Mouse (Mus musculus) limb, embryonic 15.5 days (tissue): ENCODE measurements at regions not wholly inside any gene's neighbourhood (a gene's known extent, or its start where the extent isn't known, plus 50 kb on each side); places are given as distances from the start of the nearest gene placed in this dataset.

ENCODE experiments used
- ATAC-seq: fragments of 200-750 bp; cut with Nextera tagmentation; 2 replicates; pipeline ENCODE4 v1.8.0; 2017; ENCODE audit warnings: low read depth, moderate TSS enrichment; ENCODE audit not compliant: insufficient number of reproducible peaks, low FRiP score, low TSS enrichment
- H3K27ac ChIP-seq: fragments of 300-500 bp; sonication (generic); 2 replicates; pipeline ENCODE4 v1.5.1; 2015; ENCODE audit warnings: moderate library complexity, mild to moderate bottlenecking, inconsistent platforms
- H3K27me3 ChIP-seq: fragments of 300-500 bp; sonication (generic); 2 replicates; pipeline ENCODE4 v1.6.1; 2015; ENCODE audit warnings: inconsistent platforms
- H3K36me3 ChIP-seq: fragments of 300-500 bp; sonication (generic); 2 replicates; pipeline ENCODE4 v1.6.1; 2015; ENCODE audit warnings: inconsistent platforms
- H3K4me1 ChIP-seq: fragments of 300-500 bp; sonication (generic); 2 replicates; pipeline ENCODE4 v1.6.1; 2015; ENCODE audit warnings: inconsistent platforms
- H3K4me2 ChIP-seq: fragments of 300-500 bp; sonication (generic); 2 replicates; pipeline ENCODE4 v1.6.1; 2015; ENCODE audit warnings: mild to moderate bottlenecking, inconsistent platforms
- H3K4me3 ChIP-seq: fragments of 300-500 bp; sonication (generic); 2 replicates; pipeline ENCODE4 v1.5.1; 2015; ENCODE audit warnings: mild to moderate bottlenecking, inconsistent platforms
- H3K9ac ChIP-seq: fragments of 300-500 bp; sonication (generic); 2 replicates; pipeline ENCODE4 v1.6.1; 2015; ENCODE audit warnings: inconsistent platforms
- H3K9me3 ChIP-seq: fragments of 300-500 bp; sonication (generic); 2 replicates; pipeline ENCODE4 v1.6.1; 2016; ENCODE audit warnings: inconsistent platforms
- WGBS: fragments of 180-500 bp; shearing (Covaris S2); methylation state at CpG from one replicate; pipeline ENCODE4 v1.1.7; 2015; 5-methylcytosine and 5-hydroxymethylcytosine counted together

GRCm38 (mm10) chr6:100176914-100177560 lies 110.2 kb downstream of the Rybp start:
- Histone ChIP-seq H3K27ac (no peak overlapping the region), H3K4me3 (no peak overlapping the region), H3K4me1 (peaks cover 11% of the 10 kb centered on the region), H3K9me3 (no peaks in the 10 kb centered on the region), H3K36me3 (no peaks in the 10 kb centered on the region), H3K4me2 (no peak overlapping the region), H3K9ac (no peak overlapping the region), H3K27me3 (peaks cover 19% of the 10 kb centered on the region)
- ATAC-seq, result no peak
- WGBS, result 50% methylated on average over 11 of the region's 11 CpGs

GRCm38 (mm10) chr6:100170711-100171348 lies 116.5 kb downstream of the Rybp start:
- Histone ChIP-seq H3K4me2 (peak overlapping the region; percentile 37), H3K9ac (no peak overlapping the region), H3K9me3 (no peaks in the 10 kb centered on the region), H3K27me3 (peaks cover 18% of the 10 kb centered on the region), H3K36me3 (no peaks in the 10 kb centered on the region), H3K4me1 (peaks cover 19% of the 10 kb centered on the region), H3K27ac (peak overlapping the region; percentile 47), H3K4me3 (peak overlapping the region; percentile 9; the same call in 1 of the 2 replicates)
- 4% methylated on average over 22 of the region's 22 CpGs for WGBS
- no peak for ATAC-seq

- no peak overlapping the region for H3K4me3 ChIP-seq
- H3K4me1 ChIP-seq, result peaks cover 37% of the 10 kb centered on the region
- H3K9ac ChIP-seq, result no peak overlapping the region
- H3K27ac ChIP-seq, result no peak overlapping the region
- H3K36me3 ChIP-seq, result no peaks in the 10 kb centered on the region
- no peak overlapping the region for H3K4me2 ChIP-seq
- 45% methylated on average over 5 of the region's 5 CpGs for WGBS
- H3K9me3 ChIP-seq, result no peaks in the 10 kb centered on the region
- no peak for ATAC-seq
- peaks cover 23% of the 10 kb centered on the region; the same call in 1 of the 2 replicates for H3K27me3 ChIP-seq
These were observed 120.0 kb downstream of the Rybp start for GRCm38 (mm10) chr6:100167321-100167720.

GRCm38 (mm10) chr6:100165746-100166145 lies 121.5 kb downstream of the Rybp start:
- H3K4me1 ChIP-seq, result peaks cover 26% of the 10 kb centered on the region
- H3K9ac ChIP-seq, result no peak overlapping the region
- H3K9me3 ChIP-seq, result no peaks in the 10 kb centered on the region
- H3K27ac ChIP-seq, result no peak overlapping the region
- no peak overlapping the region for H3K4me3 ChIP-seq
- no peak overlapping the region for H3K4me2 ChIP-seq
- H3K27me3 ChIP-seq, result peaks cover 27% of the 10 kb centered on the region; the same call in 1 of the 2 replicates
- ATAC-seq, result no peak
- 81% methylated on average over 3 of the region's 3 CpGs for WGBS
- no peaks in the 10 kb centered on the region for H3K36me3 ChIP-seq

DNA sequence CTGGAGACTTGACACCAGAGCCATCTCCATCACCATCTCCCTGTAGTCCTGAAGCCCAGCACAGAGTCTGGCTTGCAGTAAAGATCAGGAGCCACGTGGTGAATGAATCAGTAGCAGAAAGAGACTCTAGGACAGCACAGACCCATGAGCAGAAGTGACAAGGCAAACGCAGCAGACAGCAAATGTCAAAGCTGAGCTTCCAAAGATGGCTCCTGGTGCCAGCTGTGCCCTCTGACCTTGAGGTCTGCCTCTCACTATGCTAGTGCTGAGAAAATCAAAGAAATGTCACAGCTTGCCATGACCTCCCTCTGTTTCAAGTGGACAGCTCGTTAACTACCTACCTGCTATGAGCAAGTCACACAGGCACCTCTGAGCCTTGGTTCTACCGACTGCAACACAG lies 123.1 kb downstream of the Rybp start:
- peaks cover 26% of the 10 kb centered on the region for H3K4me1 ChIP-seq
- H3K9me3 ChIP-seq, result no peaks in the 10 kb centered on the region
- 33% methylated on average over 4 of the region's 4 CpGs for WGBS

GRCm38 (mm10) chr6:100163814-100164130 lies 123.5 kb downstream of the Rybp start:
- Histone ChIP-seq H3K27me3 (peaks cover 22% of the 10 kb centered on the region; the same call in 1 of the 2 replicates), H3K4me2 (no peak overlapping the region; the same call in 1 of the 2 replicates), H3K4me3 (no peak overlapping the region), H3K36me3 (no peaks in the 10 kb centered on the region), H3K4me1 (peaks cover 30% of the 10 kb centered on the region), H3K27ac (no peak overlapping the region), H3K9me3 (no peaks in the 10 kb centered on the region), H3K9ac (no peak overlapping the region)
- 56% methylated on average over 5 of the region's 5 CpGs for WGBS
- no peak for ATAC-seq

More for the DNA sequence above, 123.1 kb downstream of the Rybp start:
- Histone ChIP-seq H3K4me2 (no peak overlapping the region), H3K27ac (no peak overlapping the region), H3K9ac (no peak overlapping the region), H3K4me3 (no peak overlapping the region), H3K36me3 (no peaks in the 10 kb centered on the region), H3K27me3 (peaks cover 22% of the 10 kb centered on the region; the same call in 1 of the 2 replicates)
- ATAC-seq, result no peak

DNA sequence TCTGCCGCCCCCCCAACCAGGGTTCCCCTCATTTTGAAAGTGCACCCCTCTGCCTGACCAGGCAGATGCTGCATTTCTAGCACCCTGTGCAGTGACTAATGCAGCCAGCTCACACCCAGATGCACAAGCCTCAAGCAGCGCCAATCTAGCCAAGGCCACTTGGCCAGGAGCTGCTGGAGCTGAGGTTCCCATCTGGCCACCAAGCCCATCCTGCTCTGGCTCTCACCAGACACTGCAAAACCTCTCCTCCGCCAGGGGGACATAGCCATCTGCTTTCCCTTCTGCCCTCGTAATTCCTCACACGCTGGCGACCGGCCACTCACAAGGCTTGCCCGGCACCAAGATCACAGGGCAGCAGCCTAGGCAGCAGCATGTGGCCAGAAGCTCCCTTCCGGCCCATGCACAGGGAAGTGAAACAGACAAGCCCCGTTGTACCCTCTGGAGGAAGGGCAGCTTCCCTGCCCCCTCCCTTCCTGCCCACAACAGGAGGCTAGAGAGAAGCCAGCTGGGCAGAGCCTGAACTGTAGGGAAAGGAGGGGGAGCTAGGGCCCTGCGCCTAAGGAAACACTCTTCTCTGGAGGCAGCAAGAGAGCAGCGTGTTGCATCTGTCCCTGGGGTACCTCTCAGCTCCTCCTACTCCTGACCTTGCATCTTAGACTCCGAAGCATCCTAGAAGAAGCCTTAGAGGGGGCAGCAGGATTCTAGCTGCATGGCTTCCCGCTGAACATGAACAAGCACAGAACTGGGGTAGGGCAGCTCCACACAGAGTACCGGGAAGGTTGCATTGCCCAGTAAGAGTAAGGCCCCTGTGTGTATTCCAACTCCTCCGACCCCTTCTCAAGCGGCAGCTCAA lies 124.1 kb downstream of the Rybp start:
- H3K4me3 ChIP-seq, result peak overlapping the region; percentile 11; the same call in 1 of the 2 replicates

DNA sequence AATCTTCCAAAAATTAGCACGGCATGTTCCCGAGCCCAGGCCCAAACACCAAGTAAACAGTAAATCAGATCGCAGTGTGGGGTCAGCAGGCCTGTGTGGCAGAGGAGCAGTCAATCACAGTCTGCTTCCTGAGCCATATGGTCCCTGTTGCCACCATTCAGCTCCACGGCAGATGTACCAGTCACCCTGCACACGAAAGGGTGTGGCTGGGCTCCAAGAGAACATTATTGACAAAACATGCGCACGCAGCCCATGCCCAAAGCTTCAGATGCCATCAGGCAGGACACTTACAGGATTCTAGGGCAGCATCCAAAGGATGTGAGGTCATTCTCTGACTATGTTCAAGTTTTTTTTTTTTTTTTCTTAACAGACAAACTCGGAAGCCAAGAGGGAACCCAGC lies 126.6 kb downstream of the Rybp start:
- no peak for ATAC-seq
- peaks cover 41% of the 10 kb centered on the region for H3K4me1 ChIP-seq
- WGBS, result 74% methylated on average over 8 of the region's 8 CpGs
- H3K27me3 ChIP-seq, result peaks cover 22% of the 10 kb centered on the region; the same call in 1 of the 2 replicates
- H3K4me3 ChIP-seq, result no peak overlapping the region
- no peak overlapping the region for H3K9ac ChIP-seq
- no peaks in the 10 kb centered on the region for H3K36me3 ChIP-seq
- no peak overlapping the region for H3K4me2 ChIP-seq
- H3K9me3 ChIP-seq, result no peaks in the 10 kb centered on the region
- H3K27ac ChIP-seq, result no peak overlapping the region

More for the DNA sequence above, 124.1 kb downstream of the Rybp start:
- peak overlapping the region; percentile 44 for H3K4me2 ChIP-seq
- ATAC-seq, result peak; percentile 68
- H3K4me1 ChIP-seq, result peaks cover 32% of the 10 kb centered on the region
- H3K27ac ChIP-seq, result peak overlapping the region; percentile 13; the same call in 1 of the 2 replicates
- H3K27me3 ChIP-seq, result peaks cover 22% of the 10 kb centered on the region; the same call in 1 of the 2 replicates
- H3K9ac ChIP-seq, result 0 out of 2 replicates have a peak overlapping the region, but pooled peaks have one; percentile 20
- H3K36me3 ChIP-seq, result no peaks in the 10 kb centered on the region
- 16% methylated on average over 17 of the region's 17 CpGs for WGBS
- H3K9me3 ChIP-seq, result no peaks in the 10 kb centered on the region

GRCm38 (mm10) chr6:100159817-100160216 lies 127.5 kb downstream of the Rybp start:
- 60% methylated on average over 4 of the region's 4 CpGs for WGBS
- Histone ChIP-seq H3K4me2 (no peak overlapping the region), H3K4me1 (peaks cover 47% of the 10 kb centered on the region), H3K27me3 (peaks cover 22% of the 10 kb centered on the region; the same call in 1 of the 2 replicates), H3K9ac (no peak overlapping the region), H3K27ac (no peak overlapping the region), H3K9me3 (no peaks in the 10 kb centered on the region), H3K36me3 (no peaks in the 10 kb centered on the region), H3K4me3 (no peak overlapping the region)
- ATAC-seq, result no peak

GRCm38 (mm10) chr6:100159246-100159645 lies 128.0 kb downstream of the Rybp start:
- Histone ChIP-seq H3K27me3 (peaks cover 22% of the 10 kb centered on the region; the same call in 1 of the 2 replicates), H3K27ac (peak overlapping the region; percentile 33), H3K9me3 (no peaks in the 10 kb centered on the region), H3K4me1 (peaks cover 47% of the 10 kb centered on the region), H3K9ac (no peak overlapping the region), H3K4me2 (no peak overlapping the region), H3K4me3 (no peak overlapping the region), H3K36me3 (no peaks in the 10 kb centered on the region)
- no peak for ATAC-seq
- 0% methylated on average over 1 of the region's 1 CpGs for WGBS

- WGBS, result 33% methylated on average over 7 of the region's 7 CpGs
- Histone ChIP-seq H3K9ac (no peak overlapping the region), H3K36me3 (no peaks in the 10 kb centered on the region), H3K27me3 (peaks cover 11% of the 10 kb centered on the region; the same call in 1 of the 2 replicates), H3K4me2 (no peak overlapping the region), H3K27ac (no peak overlapping the region), H3K9me3 (no peaks in the 10 kb centered on the region), H3K4me3 (no peak overlapping the region), H3K4me1 (peaks cover 29% of the 10 kb centered on the region)
- no peak; the same call in 1 of the 2 replicates for ATAC-seq
These were observed 130.0 kb downstream of the Rybp start for GRCm38 (mm10) chr6:100157288-100157687.
